Mouse (Mus musculus): ENCODE data around the gene Tle1.

DNA sequence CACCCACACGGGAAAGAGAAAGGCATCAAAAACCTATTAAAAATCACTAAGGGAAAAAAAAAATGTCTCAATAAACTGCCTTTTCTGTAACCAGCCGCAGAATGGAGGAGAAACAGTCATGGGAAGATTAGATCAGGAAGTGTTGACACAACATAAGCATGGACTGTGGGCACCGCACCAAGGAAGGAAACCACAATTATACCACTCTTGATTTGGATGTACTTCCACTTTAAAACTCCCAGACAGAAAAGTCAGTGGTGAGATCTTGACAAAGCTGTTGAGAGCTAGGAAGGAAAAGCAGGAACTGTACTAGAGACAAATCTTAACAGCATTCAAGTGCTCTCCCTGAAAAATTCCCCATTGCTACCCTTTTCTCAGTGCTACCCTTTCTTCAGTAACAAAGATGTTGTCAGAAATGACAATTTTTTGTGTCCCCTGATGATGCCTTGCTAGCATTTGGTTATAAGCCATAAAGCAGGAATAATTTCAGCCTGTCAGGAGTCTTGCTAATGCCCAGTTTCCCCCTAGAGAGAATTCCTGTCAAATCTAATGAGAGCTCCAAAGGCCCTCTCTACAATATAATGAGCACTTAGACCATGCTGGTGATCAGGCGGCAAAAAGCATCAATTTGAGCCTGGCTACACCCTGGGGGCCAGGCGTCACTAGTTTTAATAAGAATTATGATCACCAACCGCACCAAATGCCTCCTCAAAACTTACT lies 5.4 kb downstream of the Tle1 start:
- TF ChIP-seq CTCF (IDR thresholded peaks at IDR 0.05; ENCODE audit: extremely low read depth, insufficient read depth, insufficient read length, insufficient replicate concordance) (no peak), POLR2A (IDR thresholded peaks at IDR 0.05; ENCODE audit: low read depth, low read length) (no peak)

Measured in spleen, adult 2 months (tissue).